Mouse (Mus musculus) 416B (cell line): Measurements from ENCODE around the gene Olfr1301.

Experiments
- DNase-seq: peaks from one replicate; pipeline ENCODE4 v3.0.0; 2011; ENCODE audit warnings: low read depth

Gene Olfr1301

DNA sequence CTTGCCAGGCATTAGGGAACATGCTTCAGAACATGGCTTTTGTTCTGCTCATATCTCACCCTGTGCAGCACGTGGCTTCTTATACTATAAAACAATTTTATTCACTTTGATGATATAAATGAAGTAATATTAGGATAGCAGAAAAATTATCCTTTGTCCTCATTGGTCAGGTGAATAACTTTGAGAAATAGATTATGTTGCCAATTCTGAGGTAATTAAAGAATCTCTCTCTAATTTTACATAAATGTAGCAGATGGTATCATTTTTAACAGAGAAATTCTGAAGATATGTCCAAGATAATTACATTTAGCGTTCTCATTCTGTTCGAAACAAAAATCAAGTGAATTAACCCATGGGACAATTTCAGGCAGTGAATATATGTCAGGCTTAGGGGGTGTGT lies at the start of gene Olfr1301:
TSS of gene Olfr1301 (plus strand) at position 301 of the 400 bp plus-strand sequence.
- DNase-seq: no peak

DNA sequence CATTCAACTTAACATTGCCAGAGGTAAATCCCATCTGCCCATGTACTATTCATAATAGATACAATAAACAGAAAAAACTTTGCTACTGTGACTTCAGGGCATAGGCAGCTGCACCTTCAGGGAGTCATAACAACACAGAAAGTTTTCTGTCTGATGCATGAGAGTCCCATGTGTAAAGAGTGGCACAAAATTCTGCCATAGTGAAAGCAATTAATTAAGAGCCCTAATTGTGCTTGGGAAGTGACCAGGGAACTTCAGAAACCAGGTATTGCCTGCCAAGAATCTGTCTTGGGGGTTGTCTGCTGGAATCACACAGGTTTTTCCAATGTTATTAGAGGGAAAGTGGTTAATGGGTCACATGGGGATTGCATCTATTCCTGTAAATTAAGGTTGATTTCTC lies 24.1 kb upstream of the Olfr1301 start:
- no peak for DNase-seq

DNA sequence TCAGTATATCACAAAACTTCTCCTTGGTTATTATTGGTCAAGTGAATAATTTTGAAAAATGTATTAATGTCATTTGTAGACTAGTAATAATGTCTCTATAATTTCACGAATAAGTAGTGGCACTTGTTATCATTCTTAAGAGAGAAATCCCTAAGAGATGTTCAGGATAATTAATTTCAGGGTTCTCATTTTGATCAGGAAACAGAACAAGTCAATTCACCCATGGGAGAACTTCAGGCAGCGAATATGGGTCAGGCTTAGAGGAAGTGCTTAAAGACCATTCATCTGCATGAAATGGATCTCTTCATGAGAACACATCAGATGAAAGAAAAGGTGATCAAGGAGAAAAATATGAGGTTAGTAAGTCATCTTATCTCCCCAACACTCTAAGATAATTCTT lies 26.3 kb downstream of the Olfr1301 start, which contains the start of gene Olfr1302:
TSS of gene Olfr1302 (plus strand) at position 301 of the 400 bp plus-strand sequence.
- no peak for DNase-seq
